Mouse (Mus musculus) embryonic facial prominence, embryonic 14.5 days (tissue): ENCODE results near the gene Ankrd23. TPM values are rescaled to one million over a fixed set of nuclear protein-coding genes. Genes with fewer than 3 reads are reported as not detected.

ENCODE experiments used
- ATAC-seq: fragments of 200-750 bp; cut with Nextera tagmentation; 2 replicates; pipeline ENCODE4 v1.8.0; 2017; ENCODE audit warnings: low read depth, moderate number of reproducible peaks, moderate TSS enrichment
- DNase-seq: peaks from one replicate; pipeline ENCODE4 v3.0.0-alpha.2; 2015; ENCODE audit warnings: low spot score
- H3K27ac ChIP-seq: fragments of 300-500 bp; sonication (generic); replicated peaks from 2 replicates; pipeline ENCODE4 v1.5.1; 2014; ENCODE audit warnings: low read depth, mild to moderate bottlenecking, low read length, moderate library complexity
- H3K27me3 ChIP-seq: fragments of 300-500 bp; sonication (generic); replicated peaks from 2 replicates; pipeline ENCODE4 v1.6.1; 2014; ENCODE audit warnings: low read length; ENCODE audit not compliant: control insufficient read depth, insufficient read depth
- H3K36me3 ChIP-seq: fragments of 300-500 bp; sonication (generic); 2 replicates; pipeline ENCODE4 v1.6.1; 2014; ENCODE audit warnings: low read length, mixed read lengths; ENCODE audit not compliant: control insufficient read depth, insufficient read depth
- H3K4me1 ChIP-seq: fragments of 300-500 bp; sonication (generic); 2 replicates; pipeline ENCODE4 v1.6.1; 2014; ENCODE audit warnings: antibody characterized with exemption, low read length; ENCODE audit not compliant: control insufficient read depth, insufficient read depth
- H3K4me2 ChIP-seq: fragments of 300-500 bp; sonication (generic); 2 replicates; pipeline ENCODE4 v1.6.1; 2014; ENCODE audit warnings: low read depth, mild to moderate bottlenecking, low read length, moderate library complexity, mixed read lengths
- H3K4me3 ChIP-seq: fragments of 300-500 bp; sonication (generic); 2 replicates; pipeline ENCODE4 v1.5.1; 2014; ENCODE audit warnings: low read depth, mild to moderate bottlenecking, low read length
- H3K9ac ChIP-seq: fragments of 300-500 bp; sonication (generic); 2 replicates; pipeline ENCODE4 v1.6.1; 2014; ENCODE audit warnings: low read depth, mild to moderate bottlenecking, low read length, moderate library complexity, mixed read lengths
- H3K9me3 ChIP-seq: fragments of 300-500 bp; sonication (generic); 2 replicates; pipeline ENCODE4 v1.6.1; 2016; ENCODE audit warnings: low read length; ENCODE audit not compliant: control insufficient read depth
- WGBS: fragments of 180-500 bp; shearing (Covaris S2); extraction: QIAGEN DNeasy Blood & Tissue Kit; methylation state at CpG from one replicate; pipeline ENCODE4 v1.1.7; 2014; 5-methylcytosine and 5-hydroxymethylcytosine counted together
- polyA plus RNA-seq: library from polyadenylated mRNA; unstranded; fragments of >200 nt; fragmentation: Nextera tagmentation; extraction: Ambion mirVana; gene quantifications from 2 replicates; pipeline ENCODE4 v1.2.1, GENCODE M21; 2014

Gene Ankrd23
- polyA plus RNA-seq, 1 experiment from 2014 or later, result 12.3 TPM

GRCm38 (mm10) chr1:36533546-36533945 lies 3.1 kb downstream of the Ankrd23 start:
- 0 out of 2 replicates have a peak overlapping the region, but pooled peaks have one; percentile 33 for H3K27ac ChIP-seq
- H3K9ac ChIP-seq, result no peak overlapping the region
- H3K4me1 ChIP-seq, result no peaks in the 10 kb centered on the region
- H3K27me3 ChIP-seq, result no peaks in the 10 kb centered on the region
- H3K9me3 ChIP-seq, result no peaks in the 10 kb centered on the region
- no peak overlapping the region for H3K4me2 ChIP-seq
- peaks cover 15% of the 10 kb centered on the region; the same call in 1 of the 2 replicates for H3K36me3 ChIP-seq
- H3K4me3 ChIP-seq, result no peak overlapping the region
- 0 out of 2 replicates have a peak, but pooled peaks have one; percentile 24 for ATAC-seq
- DNase-seq, result peak; percentile 55
- 65% methylated on average over 6 of the region's 6 CpGs for WGBS

- WGBS, result 90% methylated on average over 10 of the region's 12 CpGs
- Histone ChIP-seq H3K4me2 (no peak overlapping the region), H3K27me3 (no peaks in the 10 kb centered on the region), H3K4me1 (no peaks in the 10 kb centered on the region), H3K36me3 (peaks cover 17% of the 10 kb centered on the region; the same call in 1 of the 2 replicates), H3K27ac (no peak overlapping the region), H3K9ac (no peak overlapping the region), H3K4me3 (no peak overlapping the region), H3K9me3 (no peaks in the 10 kb centered on the region)
- DNase-seq, result no peak
- ATAC-seq, result no peak
Measured at GRCm38 (mm10) chr1:36531461-36531860, 5.2 kb downstream of the Ankrd23 start.

GRCm38 (mm10) chr1:36530962-36531361 lies 5.7 kb downstream of the Ankrd23 start:
- H3K36me3 ChIP-seq, result peaks cover 21% of the 10 kb centered on the region
- no peaks in the 10 kb centered on the region for H3K4me1 ChIP-seq
- WGBS, result 91% methylated on average over 7 of the region's 7 CpGs
- no peak for DNase-seq
- H3K4me2 ChIP-seq, result no peak overlapping the region
- H3K9me3 ChIP-seq, result no peaks in the 10 kb centered on the region
- H3K4me3 ChIP-seq, result no peak overlapping the region
- no peaks in the 10 kb centered on the region for H3K27me3 ChIP-seq
- no peak for ATAC-seq
- no peak overlapping the region for H3K9ac ChIP-seq
- no peak overlapping the region for H3K27ac ChIP-seq

GRCm38 (mm10) chr1:36530485-36530884 lies 6.2 kb downstream of the Ankrd23 start:
- DNase-seq (peak; percentile 61), ATAC-seq (no peak)
- Histone ChIP-seq H3K27ac (no peak overlapping the region), H3K4me3 (no peak overlapping the region), H3K9me3 (no peaks in the 10 kb centered on the region), H3K36me3 (peaks cover 25% of the 10 kb centered on the region), H3K4me1 (no peaks in the 10 kb centered on the region), H3K27me3 (no peaks in the 10 kb centered on the region), H3K4me2 (no peak overlapping the region), H3K9ac (no peak overlapping the region)
- 69% methylated on average over 8 of the region's 8 CpGs for WGBS

- H3K4me3 ChIP-seq, result no peak overlapping the region
- H3K4me1 ChIP-seq, result no peaks in the 10 kb centered on the region
- ATAC-seq (no peak), DNase-seq (no peak)
- no peaks in the 10 kb centered on the region for H3K27me3 ChIP-seq
- no peak overlapping the region for H3K27ac ChIP-seq
- H3K9me3 ChIP-seq, result no peaks in the 10 kb centered on the region
- WGBS, result 92% methylated on average over 4 of the region's 4 CpGs
- H3K36me3 ChIP-seq, result peaks cover 31% of the 10 kb centered on the region
- no peak overlapping the region for H3K9ac ChIP-seq
- H3K4me2 ChIP-seq, result no peak overlapping the region
Measured at GRCm38 (mm10) chr1:36529875-36530274, 6.8 kb downstream of the Ankrd23 start.

- H3K27ac ChIP-seq, result no peak overlapping the region
- peaks cover 37% of the 10 kb centered on the region for H3K36me3 ChIP-seq
- H3K4me1 ChIP-seq, result no peaks in the 10 kb centered on the region
- DNase-seq (no peak), ATAC-seq (no peak)
- H3K9me3 ChIP-seq, result no peaks in the 10 kb centered on the region
- H3K27me3 ChIP-seq, result no peaks in the 10 kb centered on the region
- H3K9ac ChIP-seq, result no peak overlapping the region
- no peak overlapping the region for H3K4me3 ChIP-seq
- no peak overlapping the region for H3K4me2 ChIP-seq
- WGBS, result 69% methylated on average over 4 of the region's 4 CpGs
Measured at GRCm38 (mm10) chr1:36529274-36529673, 7.4 kb downstream of the Ankrd23 start.

GRCm38 (mm10) chr1:36528351-36528750 lies 8.3 kb downstream of the Ankrd23 start:
- H3K9ac ChIP-seq, result no peak overlapping the region
- H3K27ac ChIP-seq, result no peak overlapping the region
- H3K4me3 ChIP-seq, result no peak overlapping the region
- no peaks in the 10 kb centered on the region for H3K27me3 ChIP-seq
- no peaks in the 10 kb centered on the region for H3K9me3 ChIP-seq
- peaks cover 43% of the 10 kb centered on the region for H3K36me3 ChIP-seq
- WGBS, result 25% methylated on average over 1 of the region's 1 CpGs
- peak; percentile 85 for DNase-seq
- ATAC-seq, result peak; percentile 28; the same call in 1 of the 2 replicates
- no peaks in the 10 kb centered on the region for H3K4me1 ChIP-seq
- H3K4me2 ChIP-seq, result no peak overlapping the region

GRCm38 (mm10) chr1:36526903-36527302 lies 9.8 kb downstream of the Ankrd23 start:
- no peaks in the 10 kb centered on the region for H3K9me3 ChIP-seq
- H3K4me3 ChIP-seq, result no peak overlapping the region
- no peak overlapping the region for H3K27ac ChIP-seq
- no peak overlapping the region for H3K4me2 ChIP-seq
- no peaks in the 10 kb centered on the region for H3K27me3 ChIP-seq
- WGBS, result 90% methylated on average over 10 of the region's 10 CpGs
- no peak overlapping the region for H3K9ac ChIP-seq
- peaks cover 49% of the 10 kb centered on the region for H3K36me3 ChIP-seq
- DNase-seq (no peak), ATAC-seq (no peak)
- H3K4me1 ChIP-seq, result no peaks in the 10 kb centered on the region

- no peak overlapping the region for H3K27ac ChIP-seq
- H3K9me3 ChIP-seq, result no peaks in the 10 kb centered on the region
- 87% methylated on average over 12 of the region's 12 CpGs for WGBS
- H3K36me3 ChIP-seq, result peaks cover 60% of the 10 kb centered on the region
- no peak overlapping the region for H3K4me3 ChIP-seq
- H3K27me3 ChIP-seq, result no peaks in the 10 kb centered on the region
- ATAC-seq, result no peak
- no peak overlapping the region for H3K4me2 ChIP-seq
- no peaks in the 10 kb centered on the region for H3K4me1 ChIP-seq
- no peak overlapping the region for H3K9ac ChIP-seq
- DNase-seq, result no peak
Measured at GRCm38 (mm10) chr1:36525774-36526173, 10.9 kb downstream of the Ankrd23 start.
